Mouse (Mus musculus) small intestine, adult 2 months (tissue): Measurements from ENCODE around the gene Wdhd1.
A peak's percentile ranks its signal among the peaks of the same experiment; 100 is the strongest.

Experiments used
- CTCF ChIP-seq: fragments of 200-500 bp; IDR thresholded peaks from 2 replicates; pipeline ENCODE4 v1.5.1; 2012; ENCODE audit warnings: low read depth, mild to moderate bottlenecking, control low read depth, inconsistent platforms, low read length, moderate library complexity, mixed read lengths; ENCODE audit not compliant: insufficient replicate concordance, insufficient read length; ENCODE audit errors: extremely low read depth
- POLR2A ChIP-seq: fragments of 200-500 bp; IDR thresholded peaks from 2 replicates; pipeline ENCODE4 v1.6.1; 2012; ENCODE audit warnings: low read depth, mild to moderate bottlenecking, control low read depth, inconsistent platforms, low read length, moderate library complexity

GRCm38 (mm10) chr14:47279058-47279457 lies 2.4 kb upstream of the Wdhd1 start:
- TF ChIP-seq POLR2A (no peak), CTCF (peak; percentile 18; the same call in 1 of the 2 replicates)
